Mouse (Mus musculus) liver, embryonic 14.5 days (tissue): ENCODE results near the gene Marveld3. TPM values are rescaled to one million over a fixed set of nuclear protein-coding genes. Genes with fewer than 3 reads are reported as not detected.

Source experiments
- ATAC-seq: fragments of 200-750 bp; cut with Nextera tagmentation; 2 replicates; pipeline ENCODE4 v1.8.0; 2017; ENCODE audit warnings: moderate number of reproducible peaks, mild to moderate bottlenecking, moderate library complexity; ENCODE audit not compliant: insufficient read depth
- DNase-seq, 3 experiments: peaks; one replicate each; pipeline ENCODE4 v3.0.0-alpha.2; 2012 to 2013; ENCODE audit warnings: low read depth in 3 of 3, low spot score in 3 of 3
- H3K27ac ChIP-seq: fragments of 300-500 bp; sonication (generic); 2 replicates; pipeline ENCODE4 v1.5.1; 2014; ENCODE audit warnings: moderate library complexity, mild to moderate bottlenecking, control low read depth, inconsistent platforms
- H3K27me3 ChIP-seq: fragments of 300-500 bp; sonication (generic); 2 replicates; pipeline ENCODE4 v1.6.1; 2014; ENCODE audit warnings: mild to moderate bottlenecking, low read length, moderate library complexity; ENCODE audit not compliant: control insufficient read depth, insufficient read depth
- H3K36me3 ChIP-seq: fragments of 300-500 bp; sonication (generic); replicated peaks from 2 replicates; pipeline ENCODE4 v1.6.1; 2014; ENCODE audit warnings: low read depth; ENCODE audit not compliant: control insufficient read depth, insufficient read depth
- H3K4me1 ChIP-seq, 2 experiments: fragments of 200-500 bp in 1 of 2; fragments of 300-500 bp in 1 of 2; sonication (generic) in 1 of 2; replicated peaks; 2 replicates each; pipeline ENCODE4 v1.6.1; 2012 to 2014; ENCODE audit warnings: antibody characterized with exemption in 1 of 2, inconsistent platforms in 1 of 2, low read length in 1 of 2; ENCODE audit not compliant: control insufficient read depth in 2 of 2, insufficient read depth in 2 of 2
- H3K4me2 ChIP-seq: fragments of 300-500 bp; sonication (generic); 2 replicates; pipeline ENCODE4 v1.6.1; 2014; ENCODE audit warnings: low read depth, mild to moderate bottlenecking, control low read depth, moderate library complexity
- H3K4me3 ChIP-seq, 2 experiments: fragments of 200-500 bp in 1 of 2; fragments of 300-500 bp in 1 of 2; sonication (generic) in 1 of 2; 2 replicates each; pipeline ENCODE4 v1.5.1; 2012 to 2014; ENCODE audit warnings: low read depth in 2 of 2, low read length in 2 of 2, mild to moderate bottlenecking in 2 of 2, control low read depth in 1 of 2, inconsistent platforms in 1 of 2, moderate library complexity in 1 of 2; ENCODE audit not compliant: insufficient read depth in 1 of 2
- H3K9ac ChIP-seq: fragments of 300-500 bp; sonication (generic); replicated peaks from 2 replicates; pipeline ENCODE4 v1.6.1; 2014; ENCODE audit warnings: mild to moderate bottlenecking, control low read depth, moderate library complexity
- H3K9me3 ChIP-seq: fragments of 300-500 bp; sonication (generic); 2 replicates; pipeline ENCODE4 v1.6.1; 2016; ENCODE audit warnings: low read length, mixed read lengths; ENCODE audit not compliant: control insufficient read depth
- CTCF ChIP-seq: IDR thresholded peaks from 2 replicates; pipeline ENCODE4 v1.5.1; 2016; ENCODE audit warnings: antibody characterized with exemption, low read depth, control low read depth
- EP300 ChIP-seq: IDR thresholded peaks from 2 replicates; pipeline ENCODE4 v1.6.1; 2016; ENCODE audit warnings: antibody characterized with exemption, low read depth
- WGBS: fragments of 180-500 bp; shearing (Covaris S2); extraction: QIAGEN DNeasy Blood & Tissue Kit; methylation state at CpG from one replicate; pipeline ENCODE4 v1.1.7; 2014; ENCODE audit not compliant: insufficient replicate concordance; 5-methylcytosine and 5-hydroxymethylcytosine counted together
- polyA plus RNA-seq, 2 experiments: library from polyadenylated mRNA; depleted of rRNA in 1 of 2; stranded (reverse) in 1 of 2; unstranded in 1 of 2; fragments of >200 nt; fragmentation: Nextera tagmentation in 1 of 2; extraction: Ambion mirVana in 1 of 2; gene quantifications; 2 replicates each; pipeline versions ENCODE4 v1.2.1 to v1.2.3; 2012 to 2014

Marveld3 gene
- polyA plus RNA-seq (2012; rRNA removed) (0.02 and 0.04 TPM in 2 replicates), polyA plus RNA-seq (2014; fragmentation: Nextera tagmentation; extraction: Ambion mirVana) (0.09 TPM in 1 of 2 replicates, not detected in the other)

- Histone ChIP-seq H3K4me1 (0 out of 4 replicates have a peak, but pooled peaks cover 0 to 3% of the 10 kb centered on the region in 2 experiments), H3K4me3 (peak within 1 kb of the TSS; percentile 18 to 40; a peak in 3 of 4 replicates), H3K27me3 (peaks cover 20% of the 10 kb centered on the region), H3K4me2 (peak within 1 kb of the TSS; percentile 62), H3K36me3 (no peaks in the 10 kb centered on the region), H3K9me3 (no peaks in the 10 kb centered on the region), H3K9ac (no peak within 1 kb of the TSS), H3K27ac (no peak within 1 kb of the TSS)
- ATAC-seq (no peak), DNase-seq (no peak)
- TF ChIP-seq EP300: no peak
- peak; percentile 90 for TF ChIP-seq CTCF
- 3% methylated on average over 64 of the region's 64 CpGs for WGBS
These were observed at the start of gene Marveld3 for GRCm38 (mm10) chr8:109961693-109962367. TSS of gene Marveld3 (minus strand) at chr8:109962203.

DNA sequence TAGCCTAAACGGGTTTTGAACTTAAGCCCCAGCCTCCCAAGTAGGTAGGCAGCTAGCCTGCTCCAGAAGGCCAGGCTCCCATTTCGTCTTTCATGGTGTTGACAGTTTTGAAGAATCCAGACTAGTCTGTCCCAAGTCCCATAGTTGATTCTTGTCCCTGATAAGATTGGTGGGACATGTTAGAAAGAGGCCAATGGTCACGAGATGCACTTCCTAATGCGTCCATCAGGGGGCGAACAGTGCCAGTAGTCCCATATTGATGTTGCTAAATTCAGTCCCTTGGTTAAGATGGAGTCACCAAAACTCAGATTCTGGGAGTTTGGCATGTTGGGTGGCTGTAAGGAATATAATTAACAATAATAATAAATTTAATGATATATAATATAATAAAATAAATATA is 48.9 kb upstream of the Marveld3 start:
- no peaks in the 10 kb centered on the region for H3K27me3 ChIP-seq

GRCm38 (mm10) chr8:110008995-110009446 is 47.0 kb upstream of the Marveld3 start:
- no peaks in the 10 kb centered on the region for H3K9me3 ChIP-seq
- H3K4me3 ChIP-seq: no peak overlapping the region
- DNase-seq (no peak), ATAC-seq (no peak)
- WGBS: 35% methylated on average over 8 of the region's 8 CpGs
- no peaks in the 10 kb centered on the region for H3K4me1 ChIP-seq
- H3K36me3 ChIP-seq: no peaks in the 10 kb centered on the region
- TF ChIP-seq CTCF: no peak
- no peak for TF ChIP-seq EP300
- H3K9ac ChIP-seq: no peak overlapping the region
- H3K4me2 ChIP-seq: no peak overlapping the region
- H3K27ac ChIP-seq: no peak overlapping the region
- H3K27me3 ChIP-seq: no peaks in the 10 kb centered on the region

More for the DNA sequence above, 48.9 kb upstream of the Marveld3 start:
- Histone ChIP-seq H3K27ac (no peak overlapping the region), H3K36me3 (no peaks in the 10 kb centered on the region), H3K4me2 (no peak overlapping the region), H3K4me1 (no peaks in the 10 kb centered on the region), H3K9ac (no peak overlapping the region), H3K4me3 (no peak overlapping the region), H3K9me3 (no peaks in the 10 kb centered on the region)
- DNase-seq (peak in 2 of 3 experiments; percentile 9 to 14), ATAC-seq (no peak)
- no peak for TF ChIP-seq EP300
- TF ChIP-seq CTCF: peak; percentile 78
- WGBS: 19% methylated on average over 5 of the region's 5 CpGs

DNA sequence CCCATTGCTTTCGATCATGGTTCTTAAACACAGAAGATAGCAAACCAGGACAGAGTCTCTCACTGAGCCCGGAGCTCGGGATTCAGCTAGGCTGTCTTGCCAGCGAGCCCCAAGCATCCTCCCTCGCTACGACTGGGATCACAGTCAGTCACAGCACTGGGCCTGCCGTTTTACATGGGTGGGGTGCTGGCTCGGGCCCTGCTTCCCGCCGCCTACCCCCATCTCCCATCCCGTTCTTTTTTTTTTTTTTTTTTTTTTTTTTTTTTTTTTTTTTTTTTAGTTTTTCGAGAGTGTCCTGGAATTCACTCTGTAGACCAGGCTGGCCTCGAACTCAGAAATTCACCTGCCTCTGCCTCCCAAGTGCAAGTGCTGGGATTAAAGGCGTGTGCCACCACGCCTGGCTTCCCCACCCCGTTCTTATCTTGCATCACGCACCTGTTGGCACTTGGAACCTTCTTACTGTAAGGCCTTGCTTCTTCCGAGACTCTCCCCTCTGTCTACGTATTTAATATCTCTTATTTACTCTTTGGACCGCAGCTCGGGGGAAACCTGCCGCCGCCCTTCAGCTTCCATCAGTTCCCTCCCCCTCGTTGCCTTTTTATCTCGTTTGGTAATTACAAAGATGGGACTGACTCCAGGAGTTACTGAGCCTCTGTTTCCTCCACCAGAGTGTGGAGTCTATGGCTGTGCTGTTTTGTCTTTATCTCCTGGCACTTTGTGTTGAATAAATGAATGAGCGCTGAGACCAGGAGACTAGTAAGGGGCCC is 46.4 kb upstream of the Marveld3 start:
- Histone ChIP-seq H3K27me3 (no peaks in the 10 kb centered on the region), H3K4me2 (no peak overlapping the region), H3K4me1 (no peaks in the 10 kb centered on the region), H3K36me3 (no peaks in the 10 kb centered on the region), H3K9me3 (no peaks in the 10 kb centered on the region), H3K27ac (no peak overlapping the region), H3K9ac (no peak overlapping the region), H3K4me3 (no peak overlapping the region)
- TF ChIP-seq CTCF: no peak
- no peak for TF ChIP-seq EP300
- DNase-seq (no peak), ATAC-seq (no peak)
- WGBS: 62% methylated on average over 26 of the region's 26 CpGs
